Mouse (Mus musculus): ENCODE measurements around the gene Rbfox2. TPM values are rescaled to one million over a fixed set of nuclear protein-coding genes. Genes with fewer than 3 reads are reported as not detected.

Gene Rbfox2
- polyA plus RNA-seq, 1 experiment from 2014 or later: 81.9 TPM

DNA sequence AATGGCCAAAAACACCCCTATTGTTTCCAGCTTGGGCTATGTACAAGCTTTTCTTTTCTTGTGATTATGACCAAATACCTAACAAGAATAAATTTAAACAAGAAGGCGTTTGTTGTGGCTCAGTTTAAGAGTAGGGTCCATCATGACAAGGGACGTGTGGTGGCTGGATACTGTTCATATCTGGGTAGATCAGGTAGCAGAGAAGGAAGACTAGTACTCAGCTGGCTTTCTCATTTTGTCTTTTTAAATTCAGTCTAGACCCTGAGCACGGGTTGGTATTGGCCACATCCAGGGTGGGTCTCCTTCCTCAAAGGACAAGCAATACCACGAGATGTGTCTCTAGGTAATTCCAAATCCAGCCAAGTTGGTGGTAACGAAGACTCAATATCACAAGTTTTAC is 57.4 kb downstream of the Rbfox2 start:
- Histone ChIP-seq H3K4me2 (ENCODE audit: low read depth, low read length) (no peak overlapping the region), H3K27me3 (ENCODE audit: control insufficient read depth, insufficient read depth, low read length) (no peaks in the 10 kb centered on the region), H3K36me3 (replicated peaks; ENCODE audit: control insufficient read depth, insufficient read depth, low read depth, low read length) (no peaks in the 10 kb centered on the region), H3K4me1 (ENCODE audit: control insufficient read depth, insufficient read depth, low read length) (peaks cover 14% of the 10 kb centered on the region), H3K9ac (replicated peaks; ENCODE audit: low read length) (no peak overlapping the region), H3K4me3 (ENCODE audit: low read depth, low read length) (no peak overlapping the region), H3K9me3 (replicated peaks; ENCODE audit: control insufficient read depth, low read length) (no peaks in the 10 kb centered on the region), H3K27ac (replicated peaks; ENCODE audit: low read depth, low read length) (no peak overlapping the region)
- ATAC-seq (replicated peaks; ENCODE audit: insufficient number of reproducible peaks, low FRiP score, low TSS enrichment, low read depth) (no peak), DNase-seq (ENCODE audit: low spot score) (no peak)
- 90% methylated on average over 5 of the region's 5 CpGs for WGBS

DNA sequence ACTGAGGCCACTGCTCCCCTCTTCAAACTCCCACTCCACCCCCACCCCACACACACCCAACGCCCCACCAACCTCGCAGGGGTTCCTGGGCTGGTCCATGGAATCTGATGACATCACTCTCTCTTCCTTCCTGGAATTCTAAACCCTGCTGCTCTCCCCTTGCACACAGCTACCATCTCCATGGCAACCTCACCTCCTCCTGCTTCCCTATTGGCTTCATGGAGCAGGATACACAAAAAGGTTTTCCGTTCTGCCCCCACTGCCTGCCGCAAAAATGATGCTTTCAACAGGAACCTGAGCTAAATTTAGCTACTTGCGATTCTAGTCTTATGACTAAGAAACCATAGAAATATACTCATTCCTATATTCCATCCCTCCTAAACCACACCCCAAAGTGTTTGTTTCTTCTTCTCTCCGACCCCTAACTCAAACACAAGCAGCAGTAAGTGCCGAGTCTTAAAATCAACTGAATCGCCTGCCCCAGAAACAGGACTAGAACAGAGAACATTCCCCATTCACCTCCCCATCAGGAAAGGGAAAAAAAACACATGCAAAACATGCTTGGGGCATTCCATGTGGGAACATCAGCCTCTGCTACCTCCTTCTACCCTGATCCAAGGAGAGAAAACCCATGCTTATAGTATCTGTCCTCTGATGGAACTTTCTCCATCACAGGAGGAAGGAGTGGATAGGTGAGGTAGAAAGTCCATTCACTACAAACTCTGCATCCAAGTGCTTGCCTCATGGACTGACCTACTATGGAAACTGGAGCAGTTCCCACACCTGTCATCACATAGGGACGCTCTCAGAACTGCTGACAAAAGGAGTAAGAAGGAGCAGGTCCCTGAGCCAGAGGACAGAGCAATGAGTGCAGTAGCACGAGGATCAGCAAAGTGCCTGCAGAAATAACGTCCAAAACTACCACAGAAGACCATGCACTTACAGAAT is 61.1 kb downstream of the Rbfox2 start:
- ATAC-seq (replicated peaks; ENCODE audit: insufficient number of reproducible peaks, low FRiP score, low TSS enrichment, low read depth) (peak; percentile 81), DNase-seq (ENCODE audit: low spot score) (peak; percentile 86)
- Histone ChIP-seq H3K4me1 (ENCODE audit: control insufficient read depth, insufficient read depth, low read length) (peaks cover 7% of the 10 kb centered on the region), H3K36me3 (replicated peaks; ENCODE audit: control insufficient read depth, insufficient read depth, low read depth, low read length) (no peaks in the 10 kb centered on the region), H3K9me3 (replicated peaks; ENCODE audit: control insufficient read depth, low read length) (no peaks in the 10 kb centered on the region), H3K9ac (replicated peaks; ENCODE audit: low read length) (peak overlapping the region; percentile 27; the same call in 1 of the 2 replicates), H3K27me3 (ENCODE audit: control insufficient read depth, insufficient read depth, low read length) (no peaks in the 10 kb centered on the region), H3K4me2 (ENCODE audit: low read depth, low read length) (peak overlapping the region; percentile 32), H3K27ac (replicated peaks; ENCODE audit: low read depth, low read length) (peak overlapping the region; percentile 38), H3K4me3 (ENCODE audit: low read depth, low read length) (no peak overlapping the region)
- 9% methylated on average over 11 of the region's 11 CpGs for WGBS

DNA sequence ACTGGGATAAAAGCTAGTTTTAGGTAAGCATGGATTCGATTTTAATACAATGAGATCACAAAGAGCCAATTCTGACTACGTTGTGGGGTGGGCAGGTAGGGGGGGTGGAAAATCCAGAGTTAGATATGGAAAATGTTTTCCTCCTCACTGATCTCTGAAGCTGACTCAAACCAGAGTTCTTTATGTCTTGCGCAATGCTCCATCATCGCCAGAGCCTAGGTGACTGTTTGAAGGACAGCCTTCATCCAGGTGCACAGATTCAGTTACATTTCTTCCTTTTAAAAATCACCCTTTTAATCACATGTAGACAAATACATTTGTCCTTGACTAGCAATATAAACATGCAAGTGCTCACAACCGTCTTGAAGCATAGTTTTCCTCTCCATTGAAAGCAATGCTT is 62.2 kb downstream of the Rbfox2 start:
- Histone ChIP-seq H3K9ac (replicated peaks; ENCODE audit: low read length) (no peak overlapping the region), H3K27me3 (ENCODE audit: control insufficient read depth, insufficient read depth, low read length) (no peaks in the 10 kb centered on the region), H3K36me3 (replicated peaks; ENCODE audit: control insufficient read depth, insufficient read depth, low read depth, low read length) (no peaks in the 10 kb centered on the region), H3K4me3 (ENCODE audit: low read depth, low read length) (no peak overlapping the region), H3K4me2 (ENCODE audit: low read depth, low read length) (no peak overlapping the region), H3K4me1 (ENCODE audit: control insufficient read depth, insufficient read depth, low read length) (peaks cover 7% of the 10 kb centered on the region), H3K27ac (replicated peaks; ENCODE audit: low read depth, low read length) (no peak overlapping the region), H3K9me3 (replicated peaks; ENCODE audit: control insufficient read depth, low read length) (no peaks in the 10 kb centered on the region)
- 86% methylated on average over 5 of the region's 5 CpGs for WGBS
- no peak for DNase-seq (ENCODE audit: low spot score)
- no peak for ATAC-seq (replicated peaks; ENCODE audit: insufficient number of reproducible peaks, low FRiP score, low TSS enrichment, low read depth)

DNA sequence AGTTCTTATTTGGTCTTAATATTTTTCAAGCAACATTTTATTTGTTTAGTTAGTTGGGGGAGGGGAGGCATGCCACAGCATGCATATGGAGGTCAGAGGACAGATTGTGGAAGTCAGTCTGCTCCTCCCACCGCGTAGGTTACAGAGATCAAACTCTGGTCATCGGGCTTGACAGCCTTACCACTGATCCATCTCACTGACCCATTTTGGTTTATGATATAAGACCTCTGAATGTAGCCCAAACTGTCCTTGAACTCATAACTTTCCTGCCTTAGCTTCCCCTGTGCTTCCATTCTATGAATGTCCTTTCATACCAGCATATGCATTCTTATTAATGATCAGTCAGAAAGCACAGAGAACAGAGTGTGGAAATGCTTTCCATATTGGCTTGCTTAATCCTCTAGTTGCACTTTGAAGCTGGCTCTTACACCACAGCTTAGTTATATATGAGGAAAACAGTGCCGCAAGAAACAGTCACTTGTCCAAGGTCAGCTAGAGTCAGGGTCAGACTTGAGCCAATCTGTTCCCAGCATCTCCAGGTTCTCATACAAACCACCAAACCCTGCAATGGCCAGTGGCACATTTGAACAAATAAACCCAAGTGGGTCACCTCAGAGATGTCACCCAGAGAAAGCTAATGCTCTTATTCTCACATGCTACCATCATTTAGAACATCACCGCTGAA is 62.8 kb downstream of the Rbfox2 start:
- Histone ChIP-seq H3K9me3 (replicated peaks; ENCODE audit: control insufficient read depth, low read length) (no peaks in the 10 kb centered on the region), H3K36me3 (replicated peaks; ENCODE audit: control insufficient read depth, insufficient read depth, low read depth, low read length) (no peaks in the 10 kb centered on the region), H3K27me3 (ENCODE audit: control insufficient read depth, insufficient read depth, low read length) (no peaks in the 10 kb centered on the region), H3K27ac (replicated peaks; ENCODE audit: low read depth, low read length) (no peak overlapping the region), H3K4me3 (ENCODE audit: low read depth, low read length) (no peak overlapping the region), H3K4me2 (ENCODE audit: low read depth, low read length) (no peak overlapping the region), H3K9ac (replicated peaks; ENCODE audit: low read length) (no peak overlapping the region), H3K4me1 (ENCODE audit: control insufficient read depth, insufficient read depth, low read length) (peaks cover 7% of the 10 kb centered on the region)
- 88% methylated on average over 5 of the region's 5 CpGs for WGBS
- ATAC-seq (replicated peaks; ENCODE audit: insufficient number of reproducible peaks, low FRiP score, low TSS enrichment, low read depth): no peak
- DNase-seq (ENCODE audit: low spot score): no peak

DNA sequence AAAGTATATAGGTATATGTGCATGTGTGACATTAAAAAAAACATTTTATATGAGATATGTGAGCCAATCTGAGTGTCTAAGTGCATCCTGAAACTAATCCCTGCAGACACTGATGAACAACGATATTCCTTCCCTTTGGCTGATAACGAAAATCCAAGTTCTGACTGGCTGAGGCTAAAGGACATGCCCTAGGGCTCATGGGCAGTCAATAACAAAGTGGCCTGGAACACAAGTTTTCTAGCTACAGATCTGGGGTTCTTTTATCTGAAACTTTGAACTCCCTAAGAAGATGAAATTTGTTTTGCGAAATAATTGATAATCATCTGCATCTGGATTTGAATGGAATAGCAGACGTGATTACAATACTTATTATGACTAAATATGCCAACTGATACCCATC is 66.2 kb downstream of the Rbfox2 start:
- H3K4me2 ChIP-seq (ENCODE audit: low read depth, low read length): no peak overlapping the region
- DNase-seq (ENCODE audit: low spot score) (no peak), ATAC-seq (replicated peaks; ENCODE audit: insufficient number of reproducible peaks, low FRiP score, low TSS enrichment, low read depth) (no peak)
- no peaks in the 10 kb centered on the region for H3K9me3 ChIP-seq (replicated peaks; ENCODE audit: control insufficient read depth, low read length)
- no peak overlapping the region for H3K4me3 ChIP-seq (ENCODE audit: low read depth, low read length)
- H3K27ac ChIP-seq (replicated peaks; ENCODE audit: low read depth, low read length): no peak overlapping the region
- no peaks in the 10 kb centered on the region for H3K27me3 ChIP-seq (ENCODE audit: control insufficient read depth, insufficient read depth, low read length)
- no peak overlapping the region for H3K9ac ChIP-seq (replicated peaks; ENCODE audit: low read length)
- 77% methylated on average over 4 of the region's 4 CpGs for WGBS
- H3K36me3 ChIP-seq (replicated peaks; ENCODE audit: control insufficient read depth, insufficient read depth, low read depth, low read length): no peaks in the 10 kb centered on the region
- H3K4me1 ChIP-seq (ENCODE audit: control insufficient read depth, insufficient read depth, low read length): no peaks in the 10 kb centered on the region; the same call in 1 of the 2 replicates

DNA sequence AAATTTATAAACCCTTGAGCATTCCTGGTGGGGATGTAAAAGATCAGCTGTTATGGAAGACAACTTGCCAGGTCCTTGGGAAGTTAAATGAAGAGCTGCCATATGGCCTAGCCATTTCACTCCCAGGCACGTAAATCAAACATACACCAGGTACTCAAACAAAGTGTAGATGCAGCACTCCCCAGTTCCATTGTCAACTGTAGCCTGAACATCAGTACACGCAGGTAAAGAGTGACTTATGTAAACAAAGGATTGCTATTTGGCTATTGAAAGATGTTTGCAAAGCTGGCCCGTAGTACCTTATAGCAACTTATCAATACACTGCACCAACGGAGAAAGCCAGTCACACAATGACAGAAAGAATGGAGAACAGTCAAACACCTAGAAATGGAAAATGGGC is 67.2 kb downstream of the Rbfox2 start:
- no peak overlapping the region for H3K9ac ChIP-seq (replicated peaks; ENCODE audit: low read length)
- H3K4me3 ChIP-seq (ENCODE audit: low read depth, low read length): no peak overlapping the region
- no peak for DNase-seq (ENCODE audit: low spot score)
- WGBS: 86% methylated on average over 4 of the region's 4 CpGs
- H3K4me2 ChIP-seq (ENCODE audit: low read depth, low read length): no peak overlapping the region
- H3K27me3 ChIP-seq (ENCODE audit: control insufficient read depth, insufficient read depth, low read length): no peaks in the 10 kb centered on the region
- H3K36me3 ChIP-seq (replicated peaks; ENCODE audit: control insufficient read depth, insufficient read depth, low read depth, low read length): no peaks in the 10 kb centered on the region
- H3K4me1 ChIP-seq (ENCODE audit: control insufficient read depth, insufficient read depth, low read length): no peaks in the 10 kb centered on the region; the same call in 1 of the 2 replicates
- no peaks in the 10 kb centered on the region for H3K9me3 ChIP-seq (replicated peaks; ENCODE audit: control insufficient read depth, low read length)
- no peak for ATAC-seq (replicated peaks; ENCODE audit: insufficient number of reproducible peaks, low FRiP score, low TSS enrichment, low read depth)
- H3K27ac ChIP-seq (replicated peaks; ENCODE audit: low read depth, low read length): no peak overlapping the region

DNA sequence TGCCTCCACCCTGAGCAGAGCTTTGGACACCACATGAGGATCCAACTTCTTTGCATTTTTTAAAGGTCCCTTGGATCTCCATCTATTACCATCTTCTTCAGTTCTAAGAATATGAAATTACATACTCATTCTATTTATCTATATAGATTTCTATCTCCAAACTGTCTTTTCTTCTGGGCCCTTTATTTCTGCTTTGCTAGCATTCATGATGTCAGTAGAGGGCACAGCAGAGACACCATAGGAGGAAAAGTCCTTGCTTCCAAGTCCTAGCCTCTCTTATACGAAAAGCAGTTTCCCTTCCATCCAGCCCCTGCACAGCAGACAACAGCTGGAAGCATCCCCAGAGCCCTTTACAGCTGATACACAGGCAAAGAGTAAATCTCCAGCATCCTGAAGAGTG is 69.1 kb downstream of the Rbfox2 start:
- DNase-seq (ENCODE audit: low spot score) (no peak), ATAC-seq (replicated peaks; ENCODE audit: insufficient number of reproducible peaks, low FRiP score, low TSS enrichment, low read depth) (no peak)
- no peak overlapping the region for H3K9ac ChIP-seq (replicated peaks; ENCODE audit: low read length)
- no peak overlapping the region for H3K4me3 ChIP-seq (ENCODE audit: low read depth, low read length)
- no peaks in the 10 kb centered on the region for H3K9me3 ChIP-seq (replicated peaks; ENCODE audit: control insufficient read depth, low read length)
- no peaks in the 10 kb centered on the region for H3K36me3 ChIP-seq (replicated peaks; ENCODE audit: control insufficient read depth, insufficient read depth, low read depth, low read length)
- no peak overlapping the region for H3K4me2 ChIP-seq (ENCODE audit: low read depth, low read length)
- no peaks in the 10 kb centered on the region for H3K27me3 ChIP-seq (ENCODE audit: control insufficient read depth, insufficient read depth, low read length)
- H3K4me1 ChIP-seq (ENCODE audit: control insufficient read depth, insufficient read depth, low read length): 0 out of 2 replicates have a peak, but pooled peaks cover 3% of the 10 kb centered on the region
- 42% methylated on average over 1 of the region's 1 CpGs for WGBS
- H3K27ac ChIP-seq (replicated peaks; ENCODE audit: low read depth, low read length): no peak overlapping the region

DNA sequence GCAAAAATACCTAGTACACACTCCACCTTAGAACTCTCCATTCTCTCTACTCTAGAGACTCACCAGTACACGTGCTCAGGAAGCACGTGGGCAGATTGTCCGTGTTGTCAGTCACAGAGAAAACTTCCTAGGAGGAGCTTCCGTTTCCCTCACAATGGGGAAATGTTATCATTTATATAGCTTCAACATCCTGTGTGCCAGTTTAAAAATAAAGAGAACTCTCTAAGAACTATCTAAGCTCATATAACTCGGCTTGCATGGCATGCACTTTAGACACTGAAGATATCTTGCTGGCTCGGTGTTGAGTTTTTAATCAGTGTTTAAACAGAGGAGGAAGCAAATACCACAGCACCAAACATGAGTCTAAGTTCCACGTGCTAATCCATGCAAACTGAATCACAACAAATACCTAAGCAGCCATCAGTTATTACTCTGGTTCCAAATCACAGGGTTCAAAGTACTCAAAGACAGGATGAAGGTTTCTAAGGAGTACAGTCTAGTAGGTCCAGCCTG is 70.7 kb downstream of the Rbfox2 start:
- Histone ChIP-seq H3K27me3 (ENCODE audit: control insufficient read depth, insufficient read depth, low read length) (no peaks in the 10 kb centered on the region), H3K9ac (replicated peaks; ENCODE audit: low read length) (no peak overlapping the region), H3K27ac (replicated peaks; ENCODE audit: low read depth, low read length) (no peak overlapping the region), H3K4me3 (ENCODE audit: low read depth, low read length) (no peak overlapping the region), H3K9me3 (replicated peaks; ENCODE audit: control insufficient read depth, low read length) (no peaks in the 10 kb centered on the region), H3K36me3 (replicated peaks; ENCODE audit: control insufficient read depth, insufficient read depth, low read depth, low read length) (no peaks in the 10 kb centered on the region), H3K4me2 (ENCODE audit: low read depth, low read length) (no peak overlapping the region), H3K4me1 (ENCODE audit: control insufficient read depth, insufficient read depth, low read length) (0 out of 2 replicates have a peak, but pooled peaks cover 3% of the 10 kb centered on the region)
- WGBS: 72% methylated on average over 7 of the region's 7 CpGs
- no peak for ATAC-seq (replicated peaks; ENCODE audit: insufficient number of reproducible peaks, low FRiP score, low TSS enrichment, low read depth)
- no peak for DNase-seq (ENCODE audit: low spot score)

Measured in embryonic facial prominence, embryonic 11.5 days (tissue).